Mouse (Mus musculus): ENCODE measurements around the gene Gpatch11. TPM values are rescaled to one million over a fixed set of nuclear protein-coding genes. Genes with fewer than 3 reads are reported as not detected.

The Gpatch11 gene
- 44.5 TPM for polyA plus RNA-seq (2017; shearing (Covaris generic))

DNA sequence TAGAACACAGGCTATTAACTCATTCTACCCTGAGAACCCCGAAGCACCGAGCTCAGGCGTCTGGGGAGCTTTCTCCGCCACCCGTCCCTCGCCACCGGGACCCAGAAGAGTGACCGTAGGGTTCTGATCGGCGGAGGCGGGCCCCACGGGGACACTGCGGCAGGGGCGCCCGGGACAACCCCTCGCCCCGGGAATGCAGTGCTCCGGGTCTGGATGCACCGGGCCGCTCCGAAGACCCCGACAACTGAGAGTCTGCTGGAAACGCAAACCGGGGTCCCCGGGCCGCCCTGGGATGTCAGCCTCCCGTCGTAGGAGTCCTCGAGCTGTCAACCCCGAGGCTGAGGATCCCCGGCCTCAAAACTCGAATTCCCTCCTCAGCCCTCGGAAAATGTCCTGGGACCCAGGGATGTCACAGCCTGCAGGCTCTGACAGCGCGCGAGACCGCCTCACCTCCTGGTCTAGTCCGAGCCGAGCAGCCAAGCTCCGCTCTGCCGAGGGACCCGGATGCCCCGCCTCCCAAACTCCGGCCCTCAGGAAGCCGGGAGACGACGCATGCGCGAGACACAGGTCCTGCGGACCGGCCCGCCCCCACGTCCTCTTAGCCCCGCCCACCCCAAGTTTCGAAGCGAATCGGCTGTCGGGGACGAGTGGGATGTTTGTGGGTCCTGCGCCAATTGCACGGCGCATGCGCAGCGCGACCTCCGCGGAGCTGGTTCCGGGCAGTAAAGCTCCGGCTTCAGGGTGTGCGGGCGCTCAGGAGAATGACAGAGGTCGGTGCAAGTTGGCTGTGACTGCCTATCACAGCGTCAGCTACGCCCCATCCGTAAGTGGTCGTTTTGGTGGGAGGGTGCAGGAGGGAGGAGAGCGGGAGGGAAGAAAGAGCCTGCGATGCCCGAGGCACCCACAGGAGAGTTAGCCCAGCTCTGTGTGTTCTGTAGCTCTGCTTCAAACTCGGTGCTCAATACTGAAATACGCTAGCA is at the start of gene Gpatch11, which contains the start of gene Heatr5b:
Gene Gpatch11 (plus strand): TSS at position 712 of the 980 bp plus-strand sequence.
Gene Heatr5b (minus strand): TSS at position 509 of the 980 bp plus-strand sequence.

GRCm38 (mm10) chr17:78882401-78883112 is 47.2 kb downstream of the Gpatch11 start, which contains the start of gene Eif2ak2:
Gene Eif2ak2, minus strand, starts transcription at chr17:78882573.

Other genes starting within 250 kb of the Gpatch11 start
- 20.4 TPM for gene Strn, start 98.4 kb upstream of the Gpatch11 start, polyA plus RNA-seq (2017; shearing (Covaris generic))
- gene Heatr5b, start 203 bp upstream of the Gpatch11 start, polyA plus RNA-seq (2017; shearing (Covaris generic)) = 26.9 TPM
- 3.4 TPM for gene Eif2ak2, start 47.0 kb downstream of the Gpatch11 start, polyA plus RNA-seq (2017; shearing (Covaris generic))
- not detected for gene Sult6b1, start 71.4 kb downstream of the Gpatch11 start, polyA plus RNA-seq (2017; shearing (Covaris generic))
- 14.5 TPM for gene Cebpzos, start 80.9 kb downstream of the Gpatch11 start, polyA plus RNA-seq (2017; shearing (Covaris generic))
- 129 TPM for gene Cebpz, start 101.5 kb downstream of the Gpatch11 start, polyA plus RNA-seq (2017; shearing (Covaris generic))
- gene Ndufaf7, start 101.6 kb downstream of the Gpatch11 start, polyA plus RNA-seq (2017; shearing (Covaris generic)) = 20.2 TPM
- 39.8 TPM for gene Prkd3, start 185.2 kb downstream of the Gpatch11 start, polyA plus RNA-seq (2017; shearing (Covaris generic))
- 5.2 TPM for gene Qpct, start 216.3 kb downstream of the Gpatch11 start, polyA plus RNA-seq (2017; shearing (Covaris generic))